Mouse (Mus musculus): ENCODE measurements around the gene March4.

Gene March4

GRCm38 (mm10) chr1:72530516-72531196, 6.1 kb downstream of the March4 start:
- no peak for DNase-seq (ENCODE audit: inconsistent age in 2 of 2, low spot score in 1 of 2)

- DNase-seq (ENCODE audit: inconsistent age in 2 of 2, low spot score in 1 of 2), result no peak
Observed at GRCm38 (mm10) chr1:72529192-72529591, 7.5 kb downstream of the March4 start.

GRCm38 (mm10) chr1:72523601-72524000, 13.1 kb downstream of the March4 start:
- no peak for DNase-seq (ENCODE audit: inconsistent age in 2 of 2, low spot score in 1 of 2)

GRCm38 (mm10) chr1:72510778-72511520, 25.8 kb downstream of the March4 start:
- no peak for DNase-seq (ENCODE audit: inconsistent age in 2 of 2, low spot score in 1 of 2)

- no peak for DNase-seq (ENCODE audit: inconsistent age in 2 of 2, low spot score in 1 of 2)
Observed at GRCm38 (mm10) chr1:72509551-72509950, 27.2 kb downstream of the March4 start.

- no peak for DNase-seq (ENCODE audit: inconsistent age in 2 of 2, low spot score in 1 of 2)
Observed at GRCm38 (mm10) chr1:72507670-72508069, 29.1 kb downstream of the March4 start.

- no peak for DNase-seq (ENCODE audit: inconsistent age in 2 of 2, low spot score in 1 of 2)
Observed at GRCm38 (mm10) chr1:72506202-72506601, 30.5 kb downstream of the March4 start.

- no peak for DNase-seq (ENCODE audit: inconsistent age in 2 of 2, low spot score in 1 of 2)
Observed at GRCm38 (mm10) chr1:72497609-72498008, 39.1 kb downstream of the March4 start.

GRCm38 (mm10) chr1:72493454-72493853, 43.3 kb downstream of the March4 start:
- no peak for DNase-seq (ENCODE audit: inconsistent age in 2 of 2, low spot score in 1 of 2)

- no peak for DNase-seq (ENCODE audit: inconsistent age in 2 of 2, low spot score in 1 of 2)
Observed at GRCm38 (mm10) chr1:72492666-72493065, 44.1 kb downstream of the March4 start.

- DNase-seq (ENCODE audit: inconsistent age in 2 of 2, low spot score in 1 of 2), result no peak
Observed at GRCm38 (mm10) chr1:72491307-72491706, 45.4 kb downstream of the March4 start.

- DNase-seq (ENCODE audit: inconsistent age in 2 of 2, low spot score in 1 of 2), result no peak
Observed at GRCm38 (mm10) chr1:72490801-72491200, 45.9 kb downstream of the March4 start.

- DNase-seq (ENCODE audit: inconsistent age in 2 of 2, low spot score in 1 of 2), result no peak
Observed at GRCm38 (mm10) chr1:72490193-72490592, 46.5 kb downstream of the March4 start.

GRCm38 (mm10) chr1:72476594-72476993, 60.1 kb downstream of the March4 start:
- no peak for DNase-seq (ENCODE audit: inconsistent age in 2 of 2, low spot score in 1 of 2)

- no peak for DNase-seq (ENCODE audit: inconsistent age in 2 of 2, low spot score in 1 of 2)
Observed at GRCm38 (mm10) chr1:72469075-72469474, 67.7 kb downstream of the March4 start.

GRCm38 (mm10) chr1:72468466-72469003, 68.2 kb downstream of the March4 start:
- DNase-seq (ENCODE audit: inconsistent age in 2 of 2, low spot score in 1 of 2), result peak in 1 of 2 experiments; percentile 38

GRCm38 (mm10) chr1:72464926-72465583, 71.7 kb downstream of the March4 start:
- no peak for DNase-seq (ENCODE audit: inconsistent age in 2 of 2, low spot score in 1 of 2)

- peak; percentile 17 to 67 for DNase-seq (ENCODE audit: inconsistent age in 2 of 2, low spot score in 1 of 2)
Observed at GRCm38 (mm10) chr1:72462516-72462915, 74.2 kb downstream of the March4 start.

- no peak for DNase-seq (ENCODE audit: inconsistent age in 2 of 2, low spot score in 1 of 2)
Observed at GRCm38 (mm10) chr1:72457652-72458051, 79.1 kb downstream of the March4 start.

GRCm38 (mm10) chr1:72455923-72456322, 80.8 kb downstream of the March4 start:
- no peak for DNase-seq (ENCODE audit: inconsistent age in 2 of 2, low spot score in 1 of 2)

GRCm38 (mm10) chr1:72454733-72455201, 82.0 kb downstream of the March4 start:
- no peak for DNase-seq (ENCODE audit: inconsistent age in 2 of 2, low spot score in 1 of 2)

Data from adrenal gland, adult (tissue).